Mouse (Mus musculus) stomach, embryonic 14.5 days (tissue): ENCODE results near the gene Olfr1128. TPM values are rescaled to one million over a fixed set of nuclear protein-coding genes. Genes with fewer than 3 reads are reported as not detected.
"Not testable (repeated sequence)": the region's sequence is repeated elsewhere in the genome, so short reads cannot be mapped to it uniquely, and the experiment has no call there.

ENCODE experiments used
- ATAC-seq: fragments of 200-750 bp; cut with Nextera tagmentation; 2 replicates; pipeline ENCODE4 v1.8.0; 2017; ENCODE audit warnings: low read depth, moderate TSS enrichment; ENCODE audit not compliant: insufficient number of reproducible peaks, insufficient read depth, low FRiP score
- H3K27ac ChIP-seq: fragments of 300-500 bp; sonication (generic); 2 replicates; pipeline ENCODE4 v1.5.1; 2014; ENCODE audit warnings: mild to moderate bottlenecking, low read length, moderate library complexity, mixed read lengths
- H3K27me3 ChIP-seq: fragments of 300-500 bp; sonication (generic); 2 replicates; pipeline ENCODE4 v1.6.1; 2014; ENCODE audit warnings: low read length, control low read depth, mixed read lengths; ENCODE audit not compliant: control insufficient read depth, insufficient read depth
- H3K36me3 ChIP-seq: fragments of 300-500 bp; sonication (generic); 2 replicates; pipeline ENCODE4 v1.6.1; 2014; ENCODE audit warnings: mild to moderate bottlenecking, control low read depth, low read length, moderate library complexity, mixed read lengths; ENCODE audit not compliant: control insufficient read depth, insufficient read depth
- H3K4me1 ChIP-seq: fragments of 300-500 bp; sonication (generic); 2 replicates; pipeline ENCODE4 v1.6.1; 2014; ENCODE audit warnings: low read length, control low read depth, mixed read lengths; ENCODE audit not compliant: control insufficient read depth, insufficient read depth
- H3K4me2 ChIP-seq: fragments of 300-500 bp; sonication (generic); replicated peaks from 2 replicates; pipeline ENCODE4 v1.6.1; 2014; ENCODE audit warnings: low read depth, low read length, control low read depth
- H3K4me3 ChIP-seq: fragments of 300-500 bp; sonication (generic); 2 replicates; pipeline ENCODE4 v1.5.1; 2014; ENCODE audit warnings: low read depth, low read length, control low read depth
- H3K9ac ChIP-seq: fragments of 300-500 bp; sonication (generic); replicated peaks from 2 replicates; pipeline ENCODE4 v1.6.1; 2014; ENCODE audit warnings: low read depth, mild to moderate bottlenecking, control low read depth, low read length, moderate library complexity, mixed read lengths
- H3K9me3 ChIP-seq: fragments of 300-500 bp; sonication (generic); 2 replicates; pipeline ENCODE4 v1.6.1; 2016; ENCODE audit warnings: low read depth, low read length, control low read depth; ENCODE audit not compliant: control insufficient read depth
- WGBS: fragments of 180-500 bp; shearing (Covaris S2); extraction: QIAGEN DNeasy Blood & Tissue Kit; methylation state at CpG from one replicate; pipeline ENCODE4 v1.1.7; 2014; 5-methylcytosine and 5-hydroxymethylcytosine counted together
- polyA plus RNA-seq: library from polyadenylated mRNA; unstranded; fragments of >200 nt; fragmentation: Nextera tagmentation; extraction: Ambion mirVana; gene quantifications from 2 replicates; pipeline ENCODE4 v1.2.1, GENCODE M21; 2014

Gene Olfr1128
- polyA plus RNA-seq, 1 experiment from 2014 or later, result not detected

DNA sequence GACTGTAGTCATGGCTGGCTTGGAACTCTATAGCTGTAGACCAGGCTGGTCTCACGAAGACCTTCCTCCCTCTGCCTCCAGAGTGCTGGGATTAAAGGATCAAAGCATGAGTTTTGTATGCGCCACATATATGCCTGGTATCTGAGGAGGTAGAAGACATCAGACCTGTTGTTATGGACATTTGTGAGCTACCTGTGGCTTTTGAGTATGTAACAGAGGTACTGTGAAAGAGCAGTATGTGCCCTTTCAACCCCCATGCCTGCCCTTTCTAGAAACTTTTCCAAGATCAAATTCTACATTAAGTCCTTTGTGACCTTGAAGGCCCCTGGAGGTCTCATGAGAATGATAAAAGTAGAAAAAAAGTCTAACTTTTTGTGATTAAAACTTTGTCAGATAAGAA is 30.3 kb downstream of the Olfr1128 start:
- 85% methylated on average over 2 of the region's 2 CpGs for WGBS
- no peak for ATAC-seq

DNA sequence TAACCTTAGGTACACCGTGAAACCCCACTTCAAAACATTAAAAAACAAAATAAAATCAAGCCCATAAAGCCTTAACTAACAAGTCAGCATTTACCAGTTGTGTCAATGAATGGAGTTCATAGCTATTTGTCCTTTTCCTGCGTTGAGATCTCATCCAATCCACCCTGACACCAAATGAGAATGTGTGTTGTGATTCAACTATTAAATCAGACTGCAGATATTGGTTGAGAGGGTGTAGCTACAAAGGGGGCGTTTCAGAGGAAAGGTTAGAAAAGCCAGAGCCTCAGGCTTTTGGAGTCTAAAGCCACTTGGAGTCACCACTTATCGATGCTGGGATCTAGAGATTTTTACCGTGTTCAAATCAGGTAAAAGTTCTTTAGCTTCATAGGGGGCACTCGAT is 39.1 kb downstream of the Olfr1128 start, which contains the start of gene Pramel6:
Pramel6 (plus strand) TSS at position 301 of the 400 bp plus-strand sequence.
- no peak for ATAC-seq
- no peak within 1 kb of the TSS for H3K4me2 ChIP-seq
- 83% methylated on average over 6 of the region's 6 CpGs for WGBS
- no peaks in the 10 kb centered on the region for H3K36me3 ChIP-seq
- H3K4me3 ChIP-seq, result no peak within 1 kb of the TSS
- H3K9me3 ChIP-seq, result no peaks in the 10 kb centered on the region
- no peak within 1 kb of the TSS for H3K27ac ChIP-seq
- H3K27me3 ChIP-seq, result no peaks in the 10 kb centered on the region
- no peaks in the 10 kb centered on the region for H3K4me1 ChIP-seq
- no peak within 1 kb of the TSS for H3K9ac ChIP-seq

More for the DNA sequence above, 30.3 kb downstream of the Olfr1128 start:
- Histone ChIP-seq H3K36me3 (no peaks in the 10 kb centered on the region), H3K4me3 (no peak overlapping the region), H3K4me2 (no peak overlapping the region), H3K9me3 (no peaks in the 10 kb centered on the region), H3K4me1 (no peaks in the 10 kb centered on the region), H3K9ac (no peak overlapping the region), H3K27me3 (no peaks in the 10 kb centered on the region), H3K27ac (no peak overlapping the region)

DNA sequence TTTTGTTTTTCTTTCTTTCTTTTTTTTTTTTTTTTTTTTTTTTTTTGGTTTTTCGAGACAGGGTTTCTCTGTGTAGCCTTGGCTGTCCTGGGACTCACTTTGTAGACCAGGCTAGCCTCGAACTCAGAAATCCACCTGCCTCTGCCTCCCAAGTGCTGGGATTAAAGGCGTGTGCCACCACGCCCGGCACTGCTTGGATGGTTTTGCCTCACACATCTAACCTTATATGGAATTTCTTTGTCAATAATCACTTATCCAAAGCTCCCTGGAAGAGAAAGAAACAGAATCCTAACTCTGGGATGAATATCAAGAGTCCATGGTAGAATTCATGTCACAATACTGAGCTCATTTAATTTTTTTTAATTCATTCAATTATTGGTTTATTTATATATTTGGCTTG is 48.3 kb downstream of the Olfr1128 start, which contains the start of gene Pramel7:
Pramel7 (minus strand) TSS at position 101 of the 400 bp plus-strand sequence.
- H3K4me2 ChIP-seq, ATAC-seq, H3K9ac ChIP-seq, H3K27ac ChIP-seq, H3K27me3 ChIP-seq, H3K4me1 ChIP-seq, H3K4me3 ChIP-seq, H3K36me3 ChIP-seq, H3K9me3 ChIP-seq: not testable (repeated sequence)
- 90% methylated on average over 3 of the region's 5 CpGs for WGBS

Other genes starting within 250 kb of the Olfr1128 start
- not detected in 2 replicates for gene Olfr1118, start 238.0 kb downstream of the Olfr1128 start, polyA plus RNA-seq
- gene Olfr1120, start 190.7 kb downstream of the Olfr1128 start, polyA plus RNA-seq, result not detected in 2 replicates
- not detected in 2 replicates for gene Olfr1121, start 175.6 kb downstream of the Olfr1128 start, polyA plus RNA-seq
- not detected in 2 replicates for gene Olfr1122, start 159.7 kb downstream of the Olfr1128 start, polyA plus RNA-seq
- gene Olfr1123, start 128.9 kb downstream of the Olfr1128 start, polyA plus RNA-seq, result not detected in 2 replicates
- not detected in 2 replicates for gene Olfr1124, start 115.3 kb downstream of the Olfr1128 start, polyA plus RNA-seq
- gene Olfr1126, start 91.6 kb downstream of the Olfr1128 start, polyA plus RNA-seq, result not detected in 2 replicates
- gene Pramel7, start 48.4 kb downstream of the Olfr1128 start, polyA plus RNA-seq, result not detected in 2 replicates
- gene Pramel6, start 39.0 kb downstream of the Olfr1128 start, polyA plus RNA-seq, result not detected in 2 replicates
- not detected in 2 replicates for gene Olfr153, start 13.7 kb downstream of the Olfr1128 start, polyA plus RNA-seq
- gene Olfr1129, start 28.4 kb upstream of the Olfr1128 start, polyA plus RNA-seq, result not detected in 2 replicates
- gene Olfr1130, start 60.7 kb upstream of the Olfr1128 start, polyA plus RNA-seq, result not detected in 2 replicates
- not detected in 2 replicates for gene Olfr1131, start 81.6 kb upstream of the Olfr1128 start, polyA plus RNA-seq
- not detected in 2 replicates for gene Olfr1132, start 92.0 kb upstream of the Olfr1128 start, polyA plus RNA-seq
- not detected in 2 replicates for gene Olfr1133, start 101.8 kb upstream of the Olfr1128 start, polyA plus RNA-seq
- not detected in 2 replicates for gene Olfr1134, start 112.9 kb upstream of the Olfr1128 start, polyA plus RNA-seq
- not detected in 2 replicates for gene Olfr1135, start 128.1 kb upstream of the Olfr1128 start, polyA plus RNA-seq
- not detected in 2 replicates for gene Olfr1136, start 148.4 kb upstream of the Olfr1128 start, polyA plus RNA-seq
- not detected in 2 replicates for gene Olfr1137, start 167.6 kb upstream of the Olfr1128 start, polyA plus RNA-seq
- gene Olfr1138, start 194.4 kb upstream of the Olfr1128 start, polyA plus RNA-seq, result not detected in 2 replicates
- gene Olfr1140, start 198.2 kb upstream of the Olfr1128 start, polyA plus RNA-seq, result not detected in 2 replicates
- gene Olfr1141, start 208.4 kb upstream of the Olfr1128 start, polyA plus RNA-seq, result not detected in 2 replicates
- not detected in 2 replicates for gene Olfr152, start 233.9 kb upstream of the Olfr1128 start, polyA plus RNA-seq